Mouse (Mus musculus) left cerebral cortex, postnatal 10 days (tissue): ENCODE data around the gene Trpc2. TPM values are rescaled to one million over a fixed set of nuclear protein-coding genes. Genes with fewer than 3 reads are reported as not detected.

ENCODE experiments used
- DNase-seq, 2 experiments: peaks; one replicate each; pipeline ENCODE4 v3.0.0; 2021 to 2022; ENCODE audit warnings: low spot score in 2 of 2, mixed read lengths in 1 of 2; ENCODE audit errors: extremely low spot score in 1 of 2
- intact Hi-C: fragments of 180-260 bp; cut with DNase I; formaldehyde crosslinking; loops from one replicate; pipeline ENCODE4 v1.15.1; 2025
- total RNA-seq, 2 experiments: library from RNA; stranded (reverse); gene quantifications; 2 replicates each; pipeline ENCODE4 v1.2.3; 2021

The Trpc2 gene
- total RNA-seq, 2 experiments from 2014 or later: 0.73 TPM; not detected in 1

GRCm38 (mm10) chr7:102099760-102100661 lies 17.1 kb downstream of the Trpc2 start:
- intact Hi-C loops: no loop called here

GRCm38 (mm10) chr7:102100868-102101267 lies 18.0 kb downstream of the Trpc2 start:
- intact Hi-C loops: no loop called here
- DNase-seq: no peak

More at GRCm38 (mm10) chr7:102099760-102100661, 17.1 kb downstream of the Trpc2 start:
- DNase-seq: no peak

- intact Hi-C loops: no loop called here
- DNase-seq: no peak
Observed at GRCm38 (mm10) chr7:102101487-102101886, 18.6 kb downstream of the Trpc2 start, which contains the start of gene Art1. Gene Art1, plus strand, starts transcription at chr7:102101743.

GRCm38 (mm10) chr7:102102241-102102640 lies 19.3 kb downstream of the Trpc2 start:
- no peak for DNase-seq
- intact Hi-C loops: no loop called here

- intact Hi-C loops: no loop called here
- DNase-seq: no peak
Observed at GRCm38 (mm10) chr7:102102696-102103095, 19.8 kb downstream of the Trpc2 start.

GRCm38 (mm10) chr7:102103555-102103954 lies 20.6 kb downstream of the Trpc2 start:
- DNase-seq: no peak
- intact Hi-C loops: no loop called here

GRCm38 (mm10) chr7:102104126-102104525 lies 21.2 kb downstream of the Trpc2 start:
- intact Hi-C loops: no loop called here
- no peak for DNase-seq

GRCm38 (mm10) chr7:102106700-102107141 lies 23.8 kb downstream of the Trpc2 start:
- intact Hi-C loops: no loop called here
- peak in 1 of 2 experiments; percentile 45 for DNase-seq

- peak in 1 of 2 experiments; percentile 7 for DNase-seq
- intact Hi-C loops: no loop called here
Observed at GRCm38 (mm10) chr7:102108206-102108605, 25.3 kb downstream of the Trpc2 start.

GRCm38 (mm10) chr7:102109171-102109570 lies 26.3 kb downstream of the Trpc2 start, which contains the start of gene Art5:
Gene Art5, minus strand, starts transcription at chr7:102109489.
- peak in 1 of 2 experiments; percentile 12 for DNase-seq
- intact Hi-C loops: no loop called here

- intact Hi-C loops: no loop called here
- DNase-seq: no peak
Observed at GRCm38 (mm10) chr7:102109746-102110145, 26.8 kb downstream of the Trpc2 start.

GRCm38 (mm10) chr7:102113151-102113729 lies 30.3 kb downstream of the Trpc2 start:
- DNase-seq: no peak
- intact Hi-C loops: no loop called here

- DNase-seq: no peak
- intact Hi-C loops: no loop called here
Observed at GRCm38 (mm10) chr7:102116579-102117331, 33.8 kb downstream of the Trpc2 start, which contains the start of gene Chrna10. Gene Chrna10, minus strand, starts transcription at chr7:102116828.

GRCm38 (mm10) chr7:102117382-102117781 lies 34.5 kb downstream of the Trpc2 start:
- intact Hi-C loops: no loop called here

GRCm38 (mm10) chr7:102120326-102120725 lies 37.4 kb downstream of the Trpc2 start:
- intact Hi-C loops: no loop called here
- no peak for DNase-seq

More at GRCm38 (mm10) chr7:102117382-102117781, 34.5 kb downstream of the Trpc2 start:
- DNase-seq: no peak

- intact Hi-C loops: no loop called here
- DNase-seq: peak in 1 of 2 experiments; percentile 42
Observed at GRCm38 (mm10) chr7:102132395-102132794, 49.5 kb downstream of the Trpc2 start.

GRCm38 (mm10) chr7:102137464-102137863 lies 54.5 kb downstream of the Trpc2 start:
- intact Hi-C loops: no loop called here
- DNase-seq: no peak

- intact Hi-C loops: no loop called here
Observed at GRCm38 (mm10) chr7:102137898-102138297, 55.0 kb downstream of the Trpc2 start.

More at GRCm38 (mm10) chr7:102137898-102138297, 55.0 kb downstream of the Trpc2 start:
- DNase-seq: no peak
